Mouse (Mus musculus): ENCODE data around the gene Tnfrsf1b.

Tnfrsf1b gene

GRCm38 (mm10) chr4:145257751-145258434 is 11.2 kb upstream of the Tnfrsf1b start:
- DNase-seq (ENCODE audit: low spot score): no peak

GRCm38 (mm10) chr4:145256144-145256543 is 9.5 kb upstream of the Tnfrsf1b start:
- DNase-seq (ENCODE audit: low spot score): no peak

GRCm38 (mm10) chr4:145254418-145254817 is 7.7 kb upstream of the Tnfrsf1b start:
- DNase-seq (ENCODE audit: low spot score): no peak

- DNase-seq (ENCODE audit: low spot score): no peak
Measured at GRCm38 (mm10) chr4:145252611-145253010, 5.9 kb upstream of the Tnfrsf1b start.

GRCm38 (mm10) chr4:145251546-145251945 is 4.9 kb upstream of the Tnfrsf1b start:
- no peak for DNase-seq (ENCODE audit: low spot score)

- no peak for DNase-seq (ENCODE audit: low spot score)
Measured at GRCm38 (mm10) chr4:145250002-145250401, 3.3 kb upstream of the Tnfrsf1b start.

GRCm38 (mm10) chr4:145247556-145247955 is 886 bp upstream of the Tnfrsf1b start:
- DNase-seq (ENCODE audit: low spot score): no peak

- no peak for DNase-seq (ENCODE audit: low spot score)
Measured at GRCm38 (mm10) chr4:145245581-145245980, 1.1 kb downstream of the Tnfrsf1b start.

- DNase-seq (ENCODE audit: low spot score): no peak
Measured at GRCm38 (mm10) chr4:145244676-145245075, 2.0 kb downstream of the Tnfrsf1b start.

- DNase-seq (ENCODE audit: low spot score): no peak
Measured at GRCm38 (mm10) chr4:145242719-145243350, 3.8 kb downstream of the Tnfrsf1b start.

- DNase-seq (ENCODE audit: low spot score): no peak
Measured at GRCm38 (mm10) chr4:145240723-145241231, 5.9 kb downstream of the Tnfrsf1b start.

GRCm38 (mm10) chr4:145239049-145239830 is 7.4 kb downstream of the Tnfrsf1b start:
- DNase-seq (ENCODE audit: low spot score): no peak

- no peak for DNase-seq (ENCODE audit: low spot score)
Measured at GRCm38 (mm10) chr4:145236027-145236426, 10.6 kb downstream of the Tnfrsf1b start.

- no peak for DNase-seq (ENCODE audit: low spot score)
Measured at GRCm38 (mm10) chr4:145233487-145234228, 13.0 kb downstream of the Tnfrsf1b start.

- DNase-seq (ENCODE audit: low spot score): no peak
Measured at GRCm38 (mm10) chr4:145231732-145232131, 14.9 kb downstream of the Tnfrsf1b start.

GRCm38 (mm10) chr4:145230647-145231046 is 16.0 kb downstream of the Tnfrsf1b start:
- DNase-seq (ENCODE audit: low spot score): no peak

- DNase-seq (ENCODE audit: low spot score): no peak
Measured at GRCm38 (mm10) chr4:145229524-145230163, 17.0 kb downstream of the Tnfrsf1b start.

- no peak for DNase-seq (ENCODE audit: low spot score)
Measured at GRCm38 (mm10) chr4:145229051-145229450, 17.6 kb downstream of the Tnfrsf1b start.

GRCm38 (mm10) chr4:145224613-145225012 is 22.1 kb downstream of the Tnfrsf1b start:
- DNase-seq (ENCODE audit: low spot score): no peak

GRCm38 (mm10) chr4:145222064-145222463 is 24.6 kb downstream of the Tnfrsf1b start:
- no peak for DNase-seq (ENCODE audit: low spot score)

GRCm38 (mm10) chr4:145221379-145221778 is 25.3 kb downstream of the Tnfrsf1b start:
- DNase-seq (ENCODE audit: low spot score): no peak
